Mouse (Mus musculus): Measurements from ENCODE around the gene Hprt. TPM values are rescaled to one million over a fixed set of nuclear protein-coding genes. Genes with fewer than 3 reads are reported as not detected.
A peak's percentile ranks its signal among the peaks of the same experiment; 100 is the strongest.
"Not testable (repeated sequence)": the region's sequence is repeated elsewhere in the genome, so short reads cannot be mapped to it uniquely, and the experiment has no call there.

Hprt gene
- polyA plus RNA-seq, 1 experiment from 2014 or later = 127 TPM

DNA sequence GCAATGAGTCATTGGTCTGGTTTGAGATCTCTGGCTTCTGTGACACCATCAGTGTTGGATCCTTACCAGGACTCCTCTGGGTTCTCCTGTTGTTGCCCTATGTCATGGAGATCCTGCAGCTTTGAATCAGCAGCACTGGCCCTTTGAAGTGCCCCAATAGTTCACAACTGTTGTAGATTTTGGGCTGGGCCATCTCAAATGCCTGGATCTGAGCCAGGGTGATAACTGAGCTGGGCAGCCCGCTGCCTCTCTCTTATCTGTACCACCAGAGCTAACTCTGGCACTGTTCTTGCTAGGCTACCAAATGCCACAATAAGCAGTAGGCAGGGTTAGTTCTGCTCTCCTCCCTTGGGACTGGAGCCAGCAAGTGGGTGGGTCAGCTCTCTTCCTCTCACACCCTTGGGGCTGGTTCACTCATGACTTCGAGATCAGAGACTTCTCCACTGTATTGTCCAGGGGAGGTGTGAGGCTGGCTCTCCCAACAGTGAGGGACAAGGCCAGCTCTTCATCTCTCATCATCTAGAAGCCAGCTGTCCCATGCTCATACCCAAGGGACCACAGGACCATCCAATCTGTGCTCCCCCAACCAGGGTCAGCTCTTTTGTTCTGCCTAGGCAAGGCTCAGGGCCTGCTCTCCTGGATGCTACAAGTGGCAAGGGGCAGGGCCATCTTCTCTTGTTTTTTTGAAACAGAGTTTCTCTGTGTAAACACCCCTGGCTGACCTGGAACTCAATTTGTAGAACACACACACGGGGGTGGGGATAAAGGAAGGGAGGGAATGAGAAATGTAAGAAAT lies 16.5 kb upstream of the Hprt start:
- no peaks in the 10 kb centered on the region for H3K36me3 ChIP-seq (ENCODE audit: insufficient read depth, low read length)
- no peak overlapping the region for H3K9ac ChIP-seq (replicated peaks; ENCODE audit: low read depth)
- H3K9me3 ChIP-seq (ENCODE audit: low read length) = no peaks in the 10 kb centered on the region
- H3K27me3 ChIP-seq (replicated peaks; ENCODE audit: insufficient read depth, low read length) = no peaks in the 10 kb centered on the region
- ATAC-seq (peak; percentile 89), DNase-seq (ENCODE audit: low spot score) (peak; percentile 40)
- no peaks in the 10 kb centered on the region for H3K4me1 ChIP-seq (ENCODE audit: insufficient read depth, low read depth, low read length)
- no peak overlapping the region for H3K27ac ChIP-seq (ENCODE audit: low read length)
- no peak overlapping the region for H3K4me2 ChIP-seq (replicated peaks; ENCODE audit: low read depth, low read length)
- no peak overlapping the region for H3K4me3 ChIP-seq (ENCODE audit: low read depth, low read length)
- 17% methylated on average over 3 of the region's 3 CpGs for WGBS
- TF ChIP-seq EP300 (IDR thresholded peaks at IDR 0.05) = no peak
- TF ChIP-seq CTCF (IDR thresholded peaks at IDR 0.05) = no peak

- WGBS = 87% methylated on average over 1 of the region's 1 CpGs
- Histone ChIP-seq H3K27me3 (replicated peaks; ENCODE audit: insufficient read depth, low read length) (no peaks in the 10 kb centered on the region), H3K9ac (replicated peaks; ENCODE audit: low read depth) (no peak overlapping the region), H3K9me3 (ENCODE audit: low read length) (no peaks in the 10 kb centered on the region), H3K4me3 (ENCODE audit: low read depth, low read length) (no peak overlapping the region), H3K4me2 (replicated peaks; ENCODE audit: low read depth, low read length) (no peak overlapping the region), H3K27ac (ENCODE audit: low read length) (no peak overlapping the region), H3K36me3 (ENCODE audit: insufficient read depth, low read length) (no peaks in the 10 kb centered on the region), H3K4me1 (ENCODE audit: insufficient read depth, low read depth, low read length) (no peaks in the 10 kb centered on the region)
- DNase-seq (ENCODE audit: low spot score) (no peak), ATAC-seq (peak; percentile 14; the same call in 1 of the 2 replicates)
- TF ChIP-seq CTCF (IDR thresholded peaks at IDR 0.05) (no peak), EP300 (IDR thresholded peaks at IDR 0.05) (no peak)
Measured at GRCm38 (mm10) chrX:52972129-52972528, 15.8 kb upstream of the Hprt start.

GRCm38 (mm10) chrX:52972680-52973079 lies 15.3 kb upstream of the Hprt start:
- Histone ChIP-seq H3K4me3 (ENCODE audit: low read depth, low read length) (no peak overlapping the region), H3K9ac (replicated peaks; ENCODE audit: low read depth) (no peak overlapping the region), H3K27me3 (replicated peaks; ENCODE audit: insufficient read depth, low read length) (no peaks in the 10 kb centered on the region), H3K27ac (ENCODE audit: low read length) (no peak overlapping the region), H3K9me3 (ENCODE audit: low read length) (no peaks in the 10 kb centered on the region), H3K36me3 (ENCODE audit: insufficient read depth, low read length) (no peaks in the 10 kb centered on the region), H3K4me2 (replicated peaks; ENCODE audit: low read depth, low read length) (no peak overlapping the region), H3K4me1 (ENCODE audit: insufficient read depth, low read depth, low read length) (no peaks in the 10 kb centered on the region)
- TF ChIP-seq CTCF (IDR thresholded peaks at IDR 0.05) = no peak
- no peak for TF ChIP-seq EP300 (IDR thresholded peaks at IDR 0.05)
- ATAC-seq = no peak
- DNase-seq (ENCODE audit: low spot score) = no peak
- WGBS = 100% methylated on average over 1 of the region's 1 CpGs

- TF ChIP-seq EP300 (IDR thresholded peaks at IDR 0.05) (no peak), CTCF (IDR thresholded peaks at IDR 0.05) (no peak)
- no peaks in the 10 kb centered on the region for H3K27me3 ChIP-seq (replicated peaks; ENCODE audit: insufficient read depth, low read length)
- 22% methylated on average over 1 of the region's 1 CpGs for WGBS
- H3K9me3 ChIP-seq (ENCODE audit: low read length) = no peaks in the 10 kb centered on the region
- no peak for DNase-seq (ENCODE audit: low spot score)
- no peak overlapping the region for H3K9ac ChIP-seq (replicated peaks; ENCODE audit: low read depth)
- H3K27ac ChIP-seq (ENCODE audit: low read length) = no peak overlapping the region
- H3K4me3 ChIP-seq (ENCODE audit: low read depth, low read length) = no peak overlapping the region
- no peaks in the 10 kb centered on the region for H3K36me3 ChIP-seq (ENCODE audit: insufficient read depth, low read length)
- ATAC-seq = no peak
- H3K4me2 ChIP-seq (replicated peaks; ENCODE audit: low read depth, low read length) = no peak overlapping the region
- H3K4me1 ChIP-seq (ENCODE audit: insufficient read depth, low read depth, low read length) = no peaks in the 10 kb centered on the region
Measured at GRCm38 (mm10) chrX:52978576-52978975, 9.4 kb upstream of the Hprt start.

DNA sequence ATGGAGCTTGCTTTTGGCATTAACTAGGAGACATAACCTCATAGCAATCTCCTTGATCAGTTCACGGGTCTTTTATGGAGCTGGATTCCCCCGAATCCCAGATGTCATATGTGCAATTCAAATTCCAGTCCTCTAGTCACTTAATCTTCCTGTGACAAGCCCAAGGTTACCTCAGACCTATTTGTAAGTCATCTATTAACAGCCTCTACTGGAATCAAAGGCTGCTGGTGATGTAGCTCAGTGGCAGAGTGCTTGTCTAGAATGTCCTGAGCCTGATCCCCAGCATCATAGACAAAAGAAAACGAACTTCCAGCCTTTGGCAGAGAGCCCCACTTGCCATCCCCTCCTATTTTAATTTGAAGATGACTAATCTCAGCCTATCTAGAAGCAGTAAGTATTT lies 6.6 kb upstream of the Hprt start:
- DNase-seq (ENCODE audit: low spot score) = no peak
- Histone ChIP-seq H3K4me1 (ENCODE audit: insufficient read depth, low read depth, low read length) (no peaks in the 10 kb centered on the region), H3K36me3 (ENCODE audit: insufficient read depth, low read length) (no peaks in the 10 kb centered on the region), H3K4me3 (ENCODE audit: low read depth, low read length) (no peak overlapping the region), H3K4me2 (replicated peaks; ENCODE audit: low read depth, low read length) (no peak overlapping the region), H3K9ac (replicated peaks; ENCODE audit: low read depth) (no peak overlapping the region), H3K27me3 (replicated peaks; ENCODE audit: insufficient read depth, low read length) (no peaks in the 10 kb centered on the region), H3K27ac (ENCODE audit: low read length) (no peak overlapping the region), H3K9me3 (ENCODE audit: low read length) (no peaks in the 10 kb centered on the region)
- TF ChIP-seq CTCF (IDR thresholded peaks at IDR 0.05) = no peak
- TF ChIP-seq EP300 (IDR thresholded peaks at IDR 0.05) = no peak
- 67% methylated on average over 3 of the region's 3 CpGs for WGBS
- no peak for ATAC-seq

- ATAC-seq; H3K27me3 ChIP-seq (replicated peaks; ENCODE audit: insufficient read depth, low read length); H3K9ac ChIP-seq (replicated peaks; ENCODE audit: low read depth); H3K4me1 ChIP-seq (ENCODE audit: insufficient read depth, low read depth, low read length); H3K36me3 ChIP-seq (ENCODE audit: insufficient read depth, low read length); DNase-seq (ENCODE audit: low spot score); H3K9me3 ChIP-seq (ENCODE audit: low read length); H3K27ac ChIP-seq (ENCODE audit: low read length); H3K4me3 ChIP-seq (ENCODE audit: low read depth, low read length); H3K4me2 ChIP-seq (replicated peaks; ENCODE audit: low read depth, low read length): not testable (repeated sequence)
- WGBS = 72% methylated on average over 5 of the region's 5 CpGs
Measured at GRCm38 (mm10) chrX:52994726-52995125, 6.8 kb downstream of the Hprt start.

All from lung, postnatal 0 days (tissue).